Mouse (Mus musculus): ENCODE data around the gene Rpa2. TPM values are rescaled to one million over a fixed set of nuclear protein-coding genes. Genes with fewer than 3 reads are reported as not detected.
"Not testable (repeated sequence)": the region's sequence is repeated elsewhere in the genome, so short reads cannot be mapped to it uniquely, and the experiment has no call there.

The Rpa2 gene
- polyA plus RNA-seq, 1 experiment from 2014 or later = 40.7 TPM

DNA sequence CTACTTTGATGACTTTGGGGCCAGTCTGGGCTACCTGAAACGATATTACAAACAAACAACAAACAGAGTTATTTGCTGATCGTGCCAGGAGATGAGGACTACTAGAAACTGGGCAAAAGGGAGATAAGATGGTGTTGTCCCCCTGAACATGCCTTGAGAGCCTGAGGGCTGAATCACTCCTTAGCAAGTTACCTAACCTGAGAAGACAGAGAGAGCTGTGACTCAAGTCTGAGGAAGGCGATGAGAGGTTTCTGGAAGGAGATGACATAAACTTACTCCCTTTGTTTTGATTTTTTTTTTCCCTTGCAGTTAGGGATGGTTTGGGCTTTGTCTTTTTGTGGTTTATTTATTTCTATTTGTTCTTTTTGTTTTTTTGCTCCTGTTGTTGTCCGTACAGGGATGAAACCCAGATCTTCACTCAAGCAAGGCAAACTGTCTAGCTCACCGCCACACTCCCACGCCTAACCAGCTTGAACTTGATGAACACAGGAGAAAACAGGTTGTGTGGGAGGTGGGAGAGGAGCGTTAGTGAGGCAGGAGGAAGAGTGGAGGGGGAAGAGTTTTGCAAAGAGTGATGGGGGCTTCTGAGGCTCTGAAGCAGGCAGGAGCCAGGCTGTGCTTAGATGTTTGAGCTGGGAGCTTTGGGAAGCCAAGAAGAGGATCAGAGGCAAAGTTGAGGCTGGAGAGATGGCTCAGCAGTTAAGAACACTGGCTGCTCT lies 10.3 kb upstream of the Rpa2 start:
- 84% methylated on average over 7 of the region's 7 CpGs for WGBS
- H3K9ac ChIP-seq (ENCODE audit: low read depth, low read length) = no peak overlapping the region
- no peak overlapping the region for H3K27ac ChIP-seq (ENCODE audit: low read depth, low read length)
- ATAC-seq = no peak
- H3K27me3 ChIP-seq (replicated peaks; ENCODE audit: control insufficient read depth, insufficient read depth, low read length) = 0 out of 2 replicates have a peak, but pooled peaks cover 5% of the 10 kb centered on the region
- H3K36me3 ChIP-seq (ENCODE audit: control insufficient read depth, insufficient read depth, low read length) = no peaks in the 10 kb centered on the region
- H3K4me2 ChIP-seq (ENCODE audit: low read length) = no peak overlapping the region; the same call in 1 of the 2 replicates
- H3K4me3 ChIP-seq (ENCODE audit: low read length) = no peak overlapping the region
- H3K9me3 ChIP-seq (ENCODE audit: control insufficient read depth, low read length) = no peaks in the 10 kb centered on the region
- H3K4me1 ChIP-seq (ENCODE audit: control insufficient read depth, insufficient read depth, low read depth, low read length) = peaks cover 4% of the 10 kb centered on the region; the same call in 1 of the 2 replicates

DNA sequence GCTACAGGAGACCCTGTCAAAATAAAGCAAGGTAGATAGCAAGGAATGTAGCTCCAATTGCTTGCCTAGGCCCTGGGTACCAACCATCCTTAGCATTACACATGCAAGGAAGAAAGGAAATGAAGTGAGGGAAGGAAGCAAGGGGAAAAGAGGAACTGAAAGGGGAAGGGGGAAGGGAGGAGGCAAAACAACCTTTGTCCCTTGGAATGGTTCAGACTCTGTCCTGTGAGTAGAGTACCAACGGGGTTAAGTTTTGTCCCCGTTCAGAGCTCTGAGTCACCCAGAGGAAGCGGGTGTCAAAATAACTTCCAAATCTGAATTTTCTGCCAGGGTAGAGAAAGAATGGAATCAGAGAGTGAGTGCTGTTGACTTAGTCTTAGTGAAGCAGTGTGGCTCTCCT lies 7.8 kb upstream of the Rpa2 start:
- H3K27me3 ChIP-seq (replicated peaks; ENCODE audit: control insufficient read depth, insufficient read depth, low read length) = 0 out of 2 replicates have a peak, but pooled peaks cover 5% of the 10 kb centered on the region
- no peaks in the 10 kb centered on the region for H3K9me3 ChIP-seq (ENCODE audit: control insufficient read depth, low read length)
- no peak overlapping the region for H3K4me2 ChIP-seq (ENCODE audit: low read length)
- H3K9ac ChIP-seq (ENCODE audit: low read depth, low read length) = no peak overlapping the region
- ATAC-seq = no peak
- no peak overlapping the region for H3K4me3 ChIP-seq (ENCODE audit: low read length)
- no peaks in the 10 kb centered on the region for H3K36me3 ChIP-seq (ENCODE audit: control insufficient read depth, insufficient read depth, low read length)
- WGBS = 74% methylated on average over 3 of the region's 3 CpGs
- peaks cover 4% of the 10 kb centered on the region; the same call in 1 of the 2 replicates for H3K4me1 ChIP-seq (ENCODE audit: control insufficient read depth, insufficient read depth, low read depth, low read length)
- H3K27ac ChIP-seq (ENCODE audit: low read depth, low read length) = no peak overlapping the region

DNA sequence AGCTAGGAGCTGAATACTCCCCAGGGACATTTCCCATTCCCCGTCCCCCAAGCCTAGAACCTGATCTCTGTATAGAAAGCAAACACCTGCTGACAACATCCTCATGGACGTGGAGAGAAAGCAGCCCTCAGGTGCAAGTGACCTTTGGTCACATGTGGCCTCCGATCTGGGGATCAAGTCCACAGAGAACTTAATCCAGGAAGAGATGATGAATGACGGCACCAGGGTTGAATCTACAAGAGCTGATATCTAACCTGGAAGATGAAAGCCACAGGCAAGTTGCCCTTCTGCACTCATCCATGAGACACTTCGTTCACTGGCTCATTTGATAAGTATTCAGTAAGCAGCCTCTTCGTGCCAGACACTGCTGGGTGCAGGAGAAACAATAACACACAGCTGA lies 5.5 kb upstream of the Rpa2 start:
- no peaks in the 10 kb centered on the region for H3K36me3 ChIP-seq (ENCODE audit: control insufficient read depth, insufficient read depth, low read length)
- no peaks in the 10 kb centered on the region for H3K9me3 ChIP-seq (ENCODE audit: control insufficient read depth, low read length)
- H3K9ac ChIP-seq (ENCODE audit: low read depth, low read length) = no peak overlapping the region
- no peak overlapping the region for H3K4me3 ChIP-seq (ENCODE audit: low read length)
- no peak overlapping the region for H3K27ac ChIP-seq (ENCODE audit: low read depth, low read length)
- H3K4me2 ChIP-seq (ENCODE audit: low read length) = no peak overlapping the region
- no peak for ATAC-seq
- no peaks in the 10 kb centered on the region for H3K4me1 ChIP-seq (ENCODE audit: control insufficient read depth, insufficient read depth, low read depth, low read length)
- WGBS = 73% methylated on average over 6 of the region's 6 CpGs
- 0 out of 2 replicates have a peak, but pooled peaks cover under 1% of the 10 kb centered on the region for H3K27me3 ChIP-seq (replicated peaks; ENCODE audit: control insufficient read depth, insufficient read depth, low read length)

DNA sequence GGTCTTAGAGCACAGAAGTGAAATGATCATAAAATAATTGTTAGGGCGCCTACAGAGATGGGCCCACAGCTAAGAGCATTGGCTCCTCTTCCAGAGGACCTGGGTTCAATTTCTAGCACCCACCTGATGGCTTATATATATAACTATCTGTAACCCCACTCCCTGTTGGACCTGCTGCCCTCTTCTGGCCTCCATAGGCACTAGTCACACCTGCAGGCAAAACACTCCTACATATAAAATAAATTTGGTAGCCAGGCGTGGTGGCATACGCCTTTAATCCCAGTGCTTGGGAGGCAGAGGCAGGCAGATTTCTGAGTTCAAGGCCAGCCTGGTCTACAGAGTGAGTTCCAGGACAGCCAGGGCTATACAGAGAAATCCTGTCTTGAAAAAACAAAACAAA lies 5.0 kb upstream of the Rpa2 start:
- not testable (repeated sequence) for H3K27ac ChIP-seq (ENCODE audit: low read depth, low read length); H3K4me1 ChIP-seq (ENCODE audit: control insufficient read depth, insufficient read depth, low read depth, low read length); H3K9me3 ChIP-seq (ENCODE audit: control insufficient read depth, low read length); ATAC-seq; H3K27me3 ChIP-seq (replicated peaks; ENCODE audit: control insufficient read depth, insufficient read depth, low read length); H3K4me2 ChIP-seq (ENCODE audit: low read length); H3K9ac ChIP-seq (ENCODE audit: low read depth, low read length); H3K4me3 ChIP-seq (ENCODE audit: low read length); H3K36me3 ChIP-seq (ENCODE audit: control insufficient read depth, insufficient read depth, low read length)
- WGBS = 82% methylated on average over 3 of the region's 3 CpGs

DNA sequence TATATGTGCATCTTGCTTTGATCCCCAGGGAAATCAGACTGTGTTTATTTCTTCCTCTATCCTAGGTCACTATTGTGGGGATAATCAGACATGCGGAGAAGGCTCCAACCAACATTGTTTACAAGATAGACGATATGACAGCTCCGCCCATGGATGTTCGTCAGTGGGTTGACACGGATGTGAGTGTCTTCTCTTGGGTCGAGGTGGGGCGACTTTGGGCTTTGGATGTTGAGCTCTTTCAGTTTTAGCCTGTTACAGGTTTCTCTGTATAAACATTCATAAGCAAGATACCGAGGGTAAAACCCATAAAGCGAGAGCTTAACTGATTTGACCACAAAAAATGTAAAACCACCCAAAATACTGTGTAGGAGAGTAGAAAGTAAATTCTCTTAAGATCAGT lies 3.6 kb downstream of the Rpa2 start:
- no peak overlapping the region for H3K4me2 ChIP-seq (ENCODE audit: low read length)
- no peaks in the 10 kb centered on the region for H3K9me3 ChIP-seq (ENCODE audit: control insufficient read depth, low read length)
- H3K36me3 ChIP-seq (ENCODE audit: control insufficient read depth, insufficient read depth, low read length) = peaks cover 23% of the 10 kb centered on the region
- H3K27ac ChIP-seq (ENCODE audit: low read depth, low read length) = no peak overlapping the region
- no peaks in the 10 kb centered on the region for H3K27me3 ChIP-seq (replicated peaks; ENCODE audit: control insufficient read depth, insufficient read depth, low read length)
- ATAC-seq = no peak
- no peak overlapping the region for H3K9ac ChIP-seq (ENCODE audit: low read depth, low read length)
- H3K4me3 ChIP-seq (ENCODE audit: low read length) = no peak overlapping the region
- WGBS = 92% methylated on average over 9 of the region's 9 CpGs
- H3K4me1 ChIP-seq (ENCODE audit: control insufficient read depth, insufficient read depth, low read depth, low read length) = peaks cover 7% of the 10 kb centered on the region

DNA sequence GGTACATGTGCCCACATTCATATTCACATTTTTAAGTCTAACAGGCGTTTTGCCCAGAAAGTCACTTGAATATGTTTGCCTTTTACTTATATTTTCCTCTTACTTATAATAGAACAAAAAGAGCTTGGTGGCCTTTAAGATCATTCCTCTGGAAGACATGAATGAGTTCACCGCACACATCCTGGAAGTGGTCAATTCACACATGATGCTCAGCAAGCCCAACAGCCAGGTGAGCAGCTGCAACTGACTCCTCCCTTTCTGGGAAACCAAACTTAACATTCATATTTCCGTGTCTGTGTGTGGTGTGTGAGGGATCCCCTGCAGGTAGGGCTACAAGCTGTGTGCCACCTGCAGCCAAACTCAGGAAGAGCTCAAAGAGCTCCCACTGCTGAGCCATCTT lies 6.8 kb downstream of the Rpa2 start:
- Histone ChIP-seq H3K36me3 (ENCODE audit: control insufficient read depth, insufficient read depth, low read length) (peaks cover 39% of the 10 kb centered on the region), H3K27ac (ENCODE audit: low read depth, low read length) (no peak overlapping the region), H3K27me3 (replicated peaks; ENCODE audit: control insufficient read depth, insufficient read depth, low read length) (no peaks in the 10 kb centered on the region), H3K4me2 (ENCODE audit: low read length) (no peak overlapping the region), H3K4me1 (ENCODE audit: control insufficient read depth, insufficient read depth, low read depth, low read length) (no peaks in the 10 kb centered on the region), H3K9ac (ENCODE audit: low read depth, low read length) (no peak overlapping the region), H3K4me3 (ENCODE audit: low read length) (no peak overlapping the region), H3K9me3 (ENCODE audit: control insufficient read depth, low read length) (no peaks in the 10 kb centered on the region)
- 91% methylated on average over 3 of the region's 3 CpGs for WGBS
- no peak for ATAC-seq

DNA sequence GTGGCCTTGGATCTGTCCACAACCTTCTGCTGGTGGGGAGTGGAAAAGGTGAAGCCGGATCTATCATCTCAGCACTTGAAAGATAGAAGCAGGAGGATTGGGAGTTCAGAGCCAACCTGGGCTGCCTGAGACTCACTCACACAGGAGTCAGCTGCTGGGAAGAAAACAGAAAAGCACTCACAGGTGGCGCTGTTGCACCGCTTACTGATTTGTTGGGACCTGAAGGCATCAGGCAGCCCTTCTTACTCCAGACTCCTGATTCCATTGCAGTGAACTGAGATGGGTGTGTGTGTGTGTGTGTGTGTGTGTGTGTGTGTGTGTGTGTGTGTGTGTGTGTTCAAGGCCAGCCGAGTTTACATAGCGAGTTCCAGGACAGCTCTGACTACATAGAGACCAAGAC lies 8.6 kb downstream of the Rpa2 start:
- 92% methylated on average over 5 of the region's 5 CpGs for WGBS
- peaks cover 39% of the 10 kb centered on the region for H3K36me3 ChIP-seq (ENCODE audit: control insufficient read depth, insufficient read depth, low read length)
- no peak overlapping the region for H3K27ac ChIP-seq (ENCODE audit: low read depth, low read length)
- no peaks in the 10 kb centered on the region for H3K9me3 ChIP-seq (ENCODE audit: control insufficient read depth, low read length)
- H3K27me3 ChIP-seq (replicated peaks; ENCODE audit: control insufficient read depth, insufficient read depth, low read length) = no peaks in the 10 kb centered on the region
- no peak overlapping the region for H3K4me3 ChIP-seq (ENCODE audit: low read length)
- no peak for ATAC-seq
- no peak overlapping the region for H3K9ac ChIP-seq (ENCODE audit: low read depth, low read length)
- no peaks in the 10 kb centered on the region for H3K4me1 ChIP-seq (ENCODE audit: control insufficient read depth, insufficient read depth, low read depth, low read length)
- no peak overlapping the region for H3K4me2 ChIP-seq (ENCODE audit: low read length)

DNA sequence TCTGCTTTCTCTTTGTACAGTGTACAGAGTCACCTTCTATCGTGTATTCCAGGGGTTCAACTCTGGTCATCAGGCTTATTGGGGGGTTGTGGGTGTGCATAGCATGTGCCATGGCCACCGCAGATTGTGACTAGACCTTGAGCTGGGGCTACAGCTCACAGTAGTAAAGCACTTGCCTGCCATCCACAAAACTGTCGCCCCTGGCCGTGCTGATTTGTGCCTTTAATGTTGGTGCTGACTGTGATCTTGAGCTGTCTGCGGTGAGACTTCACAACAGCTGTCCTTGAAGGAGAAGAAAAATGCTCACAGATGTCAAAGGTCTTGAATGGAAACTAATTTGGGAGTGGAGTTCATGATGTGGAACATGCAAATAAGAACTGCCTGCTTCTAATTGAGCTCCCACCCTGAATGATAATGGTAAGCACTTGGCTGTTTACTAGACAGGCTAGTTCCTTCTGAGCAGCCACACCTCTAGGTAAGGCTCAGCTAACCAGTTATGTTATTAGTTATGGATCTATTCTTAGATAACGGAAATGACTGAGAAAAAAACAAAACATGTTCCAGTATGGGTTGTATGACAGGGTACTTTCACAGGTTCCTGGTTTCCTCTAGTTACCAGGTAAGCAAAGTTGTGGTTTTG lies 10.6 kb downstream of the Rpa2 start:
- no peaks in the 10 kb centered on the region for H3K4me1 ChIP-seq (ENCODE audit: control insufficient read depth, insufficient read depth, low read depth, low read length)
- H3K4me3 ChIP-seq (ENCODE audit: low read length) = no peak overlapping the region
- no peaks in the 10 kb centered on the region for H3K27me3 ChIP-seq (replicated peaks; ENCODE audit: control insufficient read depth, insufficient read depth, low read length)
- H3K9me3 ChIP-seq (ENCODE audit: control insufficient read depth, low read length) = no peaks in the 10 kb centered on the region
- H3K27ac ChIP-seq (ENCODE audit: low read depth, low read length) = no peak overlapping the region
- no peak overlapping the region for H3K9ac ChIP-seq (ENCODE audit: low read depth, low read length)
- H3K4me2 ChIP-seq (ENCODE audit: low read length) = no peak overlapping the region
- 88% methylated on average over 6 of the region's 6 CpGs for WGBS
- no peak for ATAC-seq
- peaks cover 31% of the 10 kb centered on the region for H3K36me3 ChIP-seq (ENCODE audit: control insufficient read depth, insufficient read depth, low read length)

DNA sequence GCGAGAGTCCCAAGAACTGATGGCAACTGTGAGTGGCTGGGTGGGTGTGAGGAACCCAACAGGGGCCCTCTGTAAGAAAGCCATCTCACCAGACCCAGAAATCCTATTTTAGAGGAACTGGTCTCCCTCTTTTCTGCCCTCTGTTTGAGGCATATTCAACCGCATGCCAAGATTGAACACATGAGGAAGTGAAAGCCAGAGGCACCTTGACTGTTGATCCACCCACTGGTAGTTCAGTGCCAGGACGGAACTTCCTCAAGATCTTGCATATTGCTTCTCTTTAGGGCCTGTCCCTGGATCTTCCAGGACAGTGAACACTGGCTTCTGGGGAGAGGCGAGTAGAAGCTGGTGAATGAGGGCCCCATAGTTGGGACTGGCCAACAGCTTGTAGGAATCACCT lies 12.2 kb downstream of the Rpa2 start:
- WGBS = 94% methylated on average over 4 of the region's 4 CpGs
- ATAC-seq = no peak
- no peaks in the 10 kb centered on the region for H3K4me1 ChIP-seq (ENCODE audit: control insufficient read depth, insufficient read depth, low read depth, low read length)
- H3K4me2 ChIP-seq (ENCODE audit: low read length) = no peak overlapping the region
- no peak overlapping the region for H3K9ac ChIP-seq (ENCODE audit: low read depth, low read length)
- no peaks in the 10 kb centered on the region for H3K27me3 ChIP-seq (replicated peaks; ENCODE audit: control insufficient read depth, insufficient read depth, low read length)
- no peak overlapping the region for H3K27ac ChIP-seq (ENCODE audit: low read depth, low read length)
- peaks cover 25% of the 10 kb centered on the region for H3K36me3 ChIP-seq (ENCODE audit: control insufficient read depth, insufficient read depth, low read length)
- H3K9me3 ChIP-seq (ENCODE audit: control insufficient read depth, low read length) = no peaks in the 10 kb centered on the region
- H3K4me3 ChIP-seq (ENCODE audit: low read length) = no peak overlapping the region
